In the genomic region with DNA sequence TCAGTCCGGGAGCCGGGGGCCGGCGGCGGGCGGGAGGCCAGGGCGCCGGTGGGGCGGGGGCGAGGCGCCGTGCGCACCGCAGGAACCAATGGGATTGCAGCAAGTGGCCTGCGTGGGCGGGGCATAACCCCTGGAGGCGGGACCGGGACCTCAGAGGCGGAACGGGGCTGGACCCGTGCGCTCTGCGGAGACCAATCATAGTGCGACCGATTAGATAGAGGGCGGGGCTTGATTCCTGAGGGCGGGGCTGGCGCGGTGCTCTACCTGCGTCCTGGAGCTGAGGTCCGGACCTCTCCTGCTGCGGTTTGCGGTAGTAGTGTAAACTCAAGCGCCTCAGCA, we compare ENCODE assay signal across 8 mouse cellular contexts. TPM values are rescaled to one million over a fixed set of nuclear protein-coding genes. Genes with fewer than 3 reads are reported as not detected.
DNase-seq lines count a peak whose midpoint lies in the region; ATAC-seq lines count a peak whose summit lies in the region.

Tmem50b (minus strand) TSS at position 129 of the 339 bp plus-strand sequence.

- H3K36me3 ChIP-seq in hindbrain, embryonic 14.5 days (replicated peaks; ENCODE audit: control insufficient read depth, insufficient read depth): no peaks in the 10 kb centered on the region

- DNase-seq in R1 (ENCODE audit: low read depth, low spot score): peak; percentile 96
- peak; percentile 100 for DNase-seq in cerebellum, postnatal 25 days
- peak; percentile 96 to 98 for DNase-seq in frontal cortex, postnatal 25 days (ENCODE audit: low spot score in 2 of 2)
- DNase-seq in hindbrain, embryonic 14.5 days (ENCODE audit: low spot score): peak; percentile 95
- peak; percentile 99 for DNase-seq in layer of hippocampus, postnatal 36 days
- peak; percentile 99 for DNase-seq in lung, postnatal 36 days
- peak; percentile 98 for DNase-seq in retina, postnatal 1 day
- peak; percentile 98 to 99 for DNase-seq in urinary bladder, adult 18-20 months (ENCODE audit: low spot score in 2 of 2)

- H3K9ac ChIP-seq in hindbrain, embryonic 14.5 days: peak within 1 kb of the TSS; percentile 84

- H3K27ac ChIP-seq in hindbrain, embryonic 14.5 days: peak within 1 kb of the TSS; percentile 76

- peaks cover 7% of the 10 kb centered on the region for H3K4me1 ChIP-seq in hindbrain, embryonic 14.5 days (replicated peaks; ENCODE audit: control insufficient read depth, insufficient read depth, low read length)

- H3K9me3 ChIP-seq in hindbrain, embryonic 14.5 days (ENCODE audit: control insufficient read depth, low read length): no peaks in the 10 kb centered on the region

- H3K4me2 ChIP-seq in hindbrain, embryonic 14.5 days (replicated peaks): peak within 1 kb of the TSS; percentile 79

- WGBS in hindbrain, embryonic 14.5 days: 0% methylated on average over 34 of the region's 34 CpGs

- ATAC-seq in hindbrain, embryonic 14.5 days (ENCODE audit: low FRiP score): peak; percentile 98

- H3K27me3 ChIP-seq in hindbrain, embryonic 14.5 days (ENCODE audit: control insufficient read depth, insufficient read depth, low read length): peaks cover 15% of the 10 kb centered on the region

- peak within 1 kb of the TSS; percentile 91 for H3K4me3 ChIP-seq in hindbrain, embryonic 14.5 days (replicated peaks; ENCODE audit: low read length)

RNA-seq across cellular contexts. Expression of gene Tmem50b, which starts in this region (rescaled TPM):
- 106 and 127 TPM in 2 replicates for polyA plus RNA-seq in hindbrain, embryonic 14.5 days (2014; fragmentation: Nextera tagmentation; extraction: Ambion mirVana)
- 100 to 1,000 TPM; 115 to 124 TPM for total RNA-seq in layer of hippocampus, postnatal 36 days (2021)

Comparison
In these comparisons a context has a peak if more than half of its experiments do, and no peak if none do; other contexts are left out.
1. Peak in every context shown above with its lines: DNase-seq, ATAC-seq, H3K4me3 ChIP-seq and H3K27ac ChIP-seq.